Mouse (Mus musculus) liver, embryonic 14.5 days (tissue): ENCODE results near the gene Negr1.

ENCODE experiments used
- CTCF ChIP-seq: IDR thresholded peaks from 2 replicates; pipeline ENCODE4 v1.5.1; 2016; ENCODE audit warnings: antibody characterized with exemption, low read depth, control low read depth
- EP300 ChIP-seq: IDR thresholded peaks from 2 replicates; pipeline ENCODE4 v1.6.1; 2016; ENCODE audit warnings: antibody characterized with exemption, low read depth

DNA sequence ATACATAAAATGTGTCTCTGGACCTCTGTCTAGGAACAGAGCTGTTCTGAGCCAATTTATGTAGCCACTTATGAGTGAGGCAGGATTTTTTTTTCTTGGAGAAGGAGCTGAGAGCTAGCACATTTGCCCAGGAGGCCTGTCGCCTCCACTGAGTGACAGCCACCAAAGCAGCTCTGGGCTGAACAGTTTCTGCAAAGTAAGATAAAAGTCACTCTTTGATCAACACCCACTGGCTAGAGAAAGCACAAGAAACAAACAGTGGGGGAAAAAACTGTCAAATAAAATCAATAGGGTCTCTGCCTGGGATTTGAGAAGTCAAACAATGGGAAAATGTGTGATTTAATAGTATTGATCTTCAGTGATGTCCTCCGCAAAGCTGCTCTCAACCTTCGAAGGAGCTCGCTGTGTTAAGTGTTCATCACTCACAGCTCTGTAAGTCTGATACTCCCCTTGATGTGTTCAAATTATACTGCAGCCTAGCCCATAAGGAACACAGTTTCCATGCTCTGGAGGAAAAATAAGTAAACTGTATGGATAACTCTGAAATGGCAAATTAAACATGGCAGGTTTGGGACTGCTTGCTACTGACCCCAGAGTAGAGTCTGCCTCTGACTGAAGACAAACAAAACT, 470.0 kb downstream of the Negr1 start:
- TF ChIP-seq CTCF (no peak), EP300 (no peak)
